Mouse (Mus musculus) adrenal gland, postnatal 10 days (tissue): ENCODE measurements at regions not wholly inside any gene's neighbourhood (a gene's known extent, or its start where the extent isn't known, plus 50 kb on each side); places are given as distances from the start of the nearest gene placed in this dataset.

ENCODE experiments used
- DNase-seq: peaks from one replicate; pipeline ENCODE4 v3.0.0; 2021; ENCODE audit warnings: mixed read lengths

GRCm38 (mm10) chr10:53852091-53852490 is 101.2 kb upstream of the Fam184a start:
- no peak for DNase-seq

GRCm38 (mm10) chr10:53850568-53850967 is 99.6 kb upstream of the Fam184a start:
- no peak for DNase-seq

- no peak for DNase-seq
Measured at GRCm38 (mm10) chr10:53813244-53813620, 62.3 kb upstream of the Fam184a start.

GRCm38 (mm10) chr10:53812597-53813243 is 61.8 kb upstream of the Fam184a start:
- no peak for DNase-seq

- DNase-seq = peak; percentile 38
Measured at GRCm38 (mm10) chr10:53811904-53812596, 61.1 kb upstream of the Fam184a start.

GRCm38 (mm10) chr10:53806697-53807096 is 55.8 kb upstream of the Fam184a start:
- peak; percentile 8 for DNase-seq

- DNase-seq = no peak
Measured at GRCm38 (mm10) chr10:53801048-53801641, 50.2 kb upstream of the Fam184a start.
